Mouse (Mus musculus) forebrain, embryonic 14.5 days (tissue): ENCODE data around the gene Cyp1a1. TPM values are rescaled to one million over a fixed set of nuclear protein-coding genes. Genes with fewer than 3 reads are reported as not detected.
A peak's percentile ranks its signal among the peaks of the same experiment; 100 is the strongest.

ENCODE experiments used
- ATAC-seq: fragments of 200-750 bp; cut with Nextera tagmentation; 2 replicates; pipeline ENCODE4 v1.8.0; 2017; ENCODE audit warnings: mild to moderate bottlenecking, moderate library complexity
- DNase-seq: peaks from one replicate; pipeline ENCODE4 v3.0.0-alpha.2; 2015; ENCODE audit warnings: low spot score
- H3K27ac ChIP-seq: fragments of 300-500 bp; sonication (generic); 2 replicates; pipeline ENCODE4 v1.5.1; 2014; ENCODE audit warnings: low read depth, mild to moderate bottlenecking, control low read depth, low read length, moderate library complexity
- H3K27me3 ChIP-seq: fragments of 300-500 bp; sonication (generic); replicated peaks from 2 replicates; pipeline ENCODE4 v1.6.1; 2014; ENCODE audit warnings: low read length, control low read depth, mixed read lengths; ENCODE audit not compliant: control insufficient read depth, insufficient read depth
- H3K36me3 ChIP-seq: fragments of 300-500 bp; sonication (generic); 2 replicates; pipeline ENCODE4 v1.6.1; 2014; ENCODE audit warnings: low read length, control low read depth; ENCODE audit not compliant: control insufficient read depth, insufficient read depth
- H3K4me1 ChIP-seq: fragments of 300-500 bp; sonication (generic); 2 replicates; pipeline ENCODE4 v1.6.1; 2014; ENCODE audit warnings: antibody characterized with exemption, low read length, control low read depth; ENCODE audit not compliant: control insufficient read depth, insufficient read depth
- H3K4me2 ChIP-seq: fragments of 300-500 bp; sonication (generic); 2 replicates; pipeline ENCODE4 v1.6.1; 2014; ENCODE audit warnings: mild to moderate bottlenecking, control low read depth, low read length
- H3K4me3 ChIP-seq: fragments of 300-500 bp; sonication (generic); 2 replicates; pipeline ENCODE4 v1.5.1; 2014; ENCODE audit warnings: low read depth, low read length, control low read depth
- H3K9ac ChIP-seq: fragments of 300-500 bp; sonication (generic); 2 replicates; pipeline ENCODE4 v1.6.1; 2014; ENCODE audit warnings: mild to moderate bottlenecking, low read length, control low read depth, moderate library complexity
- H3K9me3 ChIP-seq: fragments of 300-500 bp; sonication (generic); replicated peaks from 2 replicates; pipeline ENCODE4 v1.6.1; 2016; ENCODE audit warnings: low read length, control low read depth, mixed read lengths; ENCODE audit not compliant: control insufficient read depth
- WGBS: fragments of 180-500 bp; shearing (Covaris S2); extraction: QIAGEN DNeasy Blood & Tissue Kit; methylation state at CpG from one replicate; pipeline ENCODE4 v1.1.7; 2014; 5-methylcytosine and 5-hydroxymethylcytosine counted together
- polyA plus RNA-seq: library from polyadenylated mRNA; unstranded; fragments of >200 nt; fragmentation: Nextera tagmentation; extraction: Ambion mirVana; gene quantifications from 2 replicates; pipeline ENCODE4 v1.2.1, GENCODE M21; 2014

Gene Cyp1a1
- polyA plus RNA-seq, 1 experiment from 2014 or later = not detected

DNA sequence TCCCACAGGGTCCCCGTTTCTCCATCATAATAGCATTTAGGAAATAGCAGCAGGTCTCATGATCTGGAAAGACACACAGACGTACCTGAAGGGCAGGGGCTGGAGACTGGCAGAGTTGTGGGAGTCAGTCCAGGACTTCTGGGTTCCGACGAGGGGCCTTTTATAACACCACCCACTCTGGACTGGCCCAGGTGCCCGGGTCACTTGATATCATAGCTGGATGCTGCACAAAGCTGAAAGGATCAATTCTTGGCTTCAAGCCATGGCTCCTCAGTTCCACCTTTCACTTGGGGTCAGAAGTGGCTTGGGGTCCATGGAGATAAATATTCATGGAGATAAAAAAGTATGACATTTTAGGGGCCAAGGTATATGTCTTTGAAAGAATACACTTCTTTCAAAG is 4.2 kb upstream of the Cyp1a1 start, which contains the start of gene Cyp1a2:
Cyp1a2 (minus strand) TSS at position 184 of the 400 bp plus-strand sequence.
- H3K4me3 ChIP-seq = no peak within 1 kb of the TSS
- no peaks in the 10 kb centered on the region for H3K4me1 ChIP-seq
- no peaks in the 10 kb centered on the region for H3K9me3 ChIP-seq
- H3K27me3 ChIP-seq = no peaks in the 10 kb centered on the region
- DNase-seq (no peak), ATAC-seq (no peak)
- no peak within 1 kb of the TSS for H3K27ac ChIP-seq
- H3K4me2 ChIP-seq = no peak within 1 kb of the TSS
- 80% methylated on average over 5 of the region's 5 CpGs for WGBS
- no peaks in the 10 kb centered on the region for H3K36me3 ChIP-seq
- H3K9ac ChIP-seq = no peak within 1 kb of the TSS

DNA sequence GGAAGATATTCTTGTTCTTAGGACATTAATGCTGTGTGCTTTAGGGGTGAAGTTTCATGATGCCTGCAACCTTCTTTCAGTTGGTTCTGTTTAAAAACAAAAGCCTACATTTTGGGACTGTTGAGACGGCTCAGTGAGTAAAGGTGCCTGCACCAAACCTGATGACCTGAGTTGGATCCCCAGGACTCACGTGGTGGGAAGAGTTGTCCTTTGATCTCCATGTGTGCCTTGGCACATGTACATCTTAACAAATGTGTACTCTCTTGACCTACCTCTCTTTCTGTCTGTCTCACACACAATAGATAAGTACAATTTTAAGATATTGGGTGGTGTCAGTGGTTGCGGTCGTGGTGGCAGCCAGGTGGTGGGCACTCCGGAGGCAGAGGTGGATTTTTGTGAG is 1.7 kb upstream of the Cyp1a1 start:
- ATAC-seq = no peak
- H3K27me3 ChIP-seq = no peaks in the 10 kb centered on the region
- 89% methylated on average over 5 of the region's 5 CpGs for WGBS

DNA sequence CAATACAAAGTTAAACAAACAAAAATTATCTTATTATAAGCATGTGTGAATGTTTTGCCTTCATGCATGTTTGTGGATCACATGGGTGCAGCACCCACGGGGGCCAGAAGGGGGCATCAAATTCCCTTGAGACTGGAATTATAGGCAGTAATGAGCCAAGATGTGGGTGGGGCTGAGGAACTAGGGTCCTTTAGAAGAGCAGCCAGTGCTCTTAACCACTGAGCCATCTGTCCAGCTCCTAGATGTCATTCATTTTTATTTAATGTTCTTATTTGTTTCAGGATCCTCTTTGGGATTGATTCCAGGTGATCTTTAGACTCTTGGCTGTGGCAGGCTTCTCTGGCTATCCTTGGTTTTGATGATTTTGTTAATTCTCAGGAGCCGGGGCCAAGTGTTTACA is 430 bp downstream of the Cyp1a1 start:
- 52% methylated on average over 2 of the region's 2 CpGs for WGBS
- Histone ChIP-seq H3K4me2 (no peak overlapping the region), H3K4me3 (no peak overlapping the region), H3K27me3 (no peaks in the 10 kb centered on the region), H3K27ac (no peak overlapping the region), H3K9ac (no peak overlapping the region), H3K36me3 (no peaks in the 10 kb centered on the region), H3K9me3 (no peaks in the 10 kb centered on the region), H3K4me1 (no peaks in the 10 kb centered on the region)
- ATAC-seq (no peak), DNase-seq (no peak)

More for the DNA sequence above, 1.7 kb upstream of the Cyp1a1 start:
- no peaks in the 10 kb centered on the region for H3K9me3 ChIP-seq
- H3K4me2 ChIP-seq = no peak overlapping the region
- H3K9ac ChIP-seq = no peak overlapping the region
- H3K27ac ChIP-seq = no peak overlapping the region
- no peak for DNase-seq
- no peak overlapping the region for H3K4me3 ChIP-seq
- H3K4me1 ChIP-seq = no peaks in the 10 kb centered on the region
- H3K36me3 ChIP-seq = no peaks in the 10 kb centered on the region

DNA sequence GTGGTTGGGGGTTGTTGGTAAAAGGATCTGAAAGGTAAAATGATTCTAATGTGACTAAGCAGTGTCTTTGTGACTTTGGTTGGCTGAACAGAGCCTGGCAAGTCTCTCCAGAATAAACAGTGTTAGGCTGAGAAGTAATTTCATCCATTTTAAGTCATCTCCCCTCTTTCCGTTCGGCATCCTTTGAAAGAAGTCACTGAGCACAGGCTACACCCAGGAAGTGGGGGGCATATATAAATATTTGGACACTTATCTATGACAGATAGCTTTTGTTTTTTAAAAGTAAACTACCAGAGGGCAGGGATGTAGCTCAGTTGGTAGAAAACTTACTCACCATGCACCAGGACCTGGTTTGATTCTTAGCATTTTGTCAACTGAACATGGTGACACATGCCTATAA is 878 bp downstream of the Cyp1a1 start:
- Histone ChIP-seq H3K27ac (no peak overlapping the region), H3K36me3 (no peaks in the 10 kb centered on the region), H3K27me3 (0 out of 2 replicates have a peak, but pooled peaks cover under 1% of the 10 kb centered on the region), H3K9me3 (no peaks in the 10 kb centered on the region), H3K9ac (no peak overlapping the region), H3K4me2 (no peak overlapping the region), H3K4me1 (no peaks in the 10 kb centered on the region), H3K4me3 (no peak overlapping the region)
- 89% methylated on average over 2 of the region's 2 CpGs for WGBS
- DNase-seq (no peak), ATAC-seq (no peak)

DNA sequence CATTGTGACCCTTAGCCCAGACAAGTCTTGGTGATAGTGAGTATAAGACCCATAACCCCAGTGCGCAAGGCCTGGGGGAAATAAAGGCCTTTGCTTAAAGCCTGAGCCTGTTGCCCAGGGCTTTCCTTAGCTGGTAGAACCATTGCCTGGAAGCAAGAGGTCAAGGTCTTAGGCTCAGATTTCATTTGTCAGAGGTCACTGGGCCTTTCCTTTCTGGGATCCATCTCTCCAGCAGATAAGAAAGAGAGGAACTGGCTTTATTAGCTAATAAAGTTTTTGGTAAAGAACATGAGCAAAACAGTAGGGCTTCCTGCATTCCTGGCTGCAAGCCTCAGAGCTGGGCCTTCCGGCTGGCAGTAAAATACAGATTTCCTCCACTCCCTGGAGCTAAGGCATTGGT is 6.4 kb downstream of the Cyp1a1 start:
- Histone ChIP-seq H3K27me3 (peaks cover 28% of the 10 kb centered on the region), H3K27ac (no peak overlapping the region), H3K9ac (no peak overlapping the region), H3K4me2 (no peak overlapping the region), H3K4me3 (no peak overlapping the region), H3K4me1 (no peaks in the 10 kb centered on the region), H3K9me3 (no peaks in the 10 kb centered on the region), H3K36me3 (no peaks in the 10 kb centered on the region)
- ATAC-seq = no peak
- DNase-seq = no peak
- 92% methylated on average over 2 of the region's 2 CpGs for WGBS

DNA sequence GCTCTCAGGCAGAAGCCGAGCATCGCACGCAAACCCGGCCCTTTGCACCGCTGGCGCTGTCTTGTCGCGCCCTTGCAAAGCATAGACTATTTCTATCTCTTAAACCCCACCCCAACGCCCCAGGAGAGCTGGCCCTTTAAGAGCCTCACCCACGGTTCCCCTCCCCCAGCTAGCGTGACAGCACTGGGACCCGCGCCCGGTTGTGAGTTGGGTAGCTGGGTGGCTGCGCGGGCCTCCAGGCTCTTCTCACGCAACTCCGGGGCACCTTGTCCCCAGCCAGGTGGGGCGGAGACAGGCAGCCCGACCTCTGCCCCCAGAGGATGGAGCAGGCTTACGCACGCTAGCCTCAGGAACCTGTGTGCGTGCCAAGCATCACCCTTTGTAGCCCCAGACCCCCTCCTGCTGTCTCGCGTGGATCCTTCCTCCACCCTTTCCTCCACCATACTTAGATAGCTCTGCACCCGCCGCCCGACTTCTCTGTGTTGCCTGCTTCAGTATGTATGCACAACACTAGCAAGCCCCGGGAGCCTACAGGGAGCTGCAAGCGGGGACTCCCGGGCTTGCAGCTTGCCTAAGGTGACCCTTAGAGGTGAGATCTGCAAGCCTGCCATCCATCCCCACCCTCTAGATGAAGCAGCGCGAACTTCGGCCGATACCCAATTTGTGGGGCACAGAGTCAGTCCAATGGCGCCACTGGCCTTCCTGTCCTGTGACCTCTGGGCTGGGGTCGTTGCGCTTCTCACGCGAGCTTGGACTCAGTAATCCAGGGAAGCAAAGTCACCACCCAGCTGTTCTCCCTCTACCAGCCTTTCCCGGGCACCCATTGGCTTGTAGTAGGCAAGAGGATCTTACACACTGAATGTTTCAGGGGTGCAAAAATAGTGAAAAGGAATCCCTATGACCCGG is 8.9 kb downstream of the Cyp1a1 start:
- H3K27ac ChIP-seq = no peak overlapping the region
- 1% methylated on average over 40 of the region's 42 CpGs for WGBS
- peak; percentile 77 for ATAC-seq

DNA sequence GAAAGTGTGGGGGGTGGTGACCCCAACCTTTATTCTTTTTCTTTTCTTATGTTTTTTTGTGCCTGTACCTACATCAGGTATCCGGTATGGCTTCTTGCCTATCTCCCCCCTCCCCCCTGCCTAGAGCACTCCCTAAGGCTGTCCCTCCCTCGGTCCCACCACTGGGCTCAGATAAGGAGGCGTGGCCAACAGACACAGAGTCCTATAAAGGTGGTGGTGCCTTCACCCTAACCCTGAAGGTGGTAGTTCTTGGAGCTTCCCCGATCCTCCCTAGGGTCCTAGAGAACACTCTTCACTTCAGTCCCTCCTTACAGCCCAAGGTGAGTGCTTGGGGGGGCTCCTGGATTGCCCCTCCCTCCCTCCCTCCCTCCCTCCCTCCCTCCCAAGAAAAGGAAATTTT is 9.7 kb downstream of the Cyp1a1 start:
- Histone ChIP-seq H3K27ac (no peak overlapping the region), H3K4me1 (no peaks in the 10 kb centered on the region), H3K27me3 (peaks cover 28% of the 10 kb centered on the region), H3K4me3 (no peak overlapping the region), H3K9me3 (no peaks in the 10 kb centered on the region), H3K9ac (no peak overlapping the region), H3K4me2 (no peak overlapping the region), H3K36me3 (no peaks in the 10 kb centered on the region)
- ATAC-seq (no peak), DNase-seq (no peak)
- WGBS = 15% methylated on average over 4 of the region's 4 CpGs

More for the DNA sequence above, 8.9 kb downstream of the Cyp1a1 start:
- Histone ChIP-seq H3K9me3 (no peaks in the 10 kb centered on the region), H3K9ac (peak overlapping the region; percentile 61), H3K27me3 (peaks cover 28% of the 10 kb centered on the region), H3K4me1 (no peaks in the 10 kb centered on the region), H3K4me2 (peak overlapping the region; percentile 72), H3K36me3 (no peaks in the 10 kb centered on the region), H3K4me3 (peak overlapping the region; percentile 39)
- DNase-seq = peak; percentile 78

DNA sequence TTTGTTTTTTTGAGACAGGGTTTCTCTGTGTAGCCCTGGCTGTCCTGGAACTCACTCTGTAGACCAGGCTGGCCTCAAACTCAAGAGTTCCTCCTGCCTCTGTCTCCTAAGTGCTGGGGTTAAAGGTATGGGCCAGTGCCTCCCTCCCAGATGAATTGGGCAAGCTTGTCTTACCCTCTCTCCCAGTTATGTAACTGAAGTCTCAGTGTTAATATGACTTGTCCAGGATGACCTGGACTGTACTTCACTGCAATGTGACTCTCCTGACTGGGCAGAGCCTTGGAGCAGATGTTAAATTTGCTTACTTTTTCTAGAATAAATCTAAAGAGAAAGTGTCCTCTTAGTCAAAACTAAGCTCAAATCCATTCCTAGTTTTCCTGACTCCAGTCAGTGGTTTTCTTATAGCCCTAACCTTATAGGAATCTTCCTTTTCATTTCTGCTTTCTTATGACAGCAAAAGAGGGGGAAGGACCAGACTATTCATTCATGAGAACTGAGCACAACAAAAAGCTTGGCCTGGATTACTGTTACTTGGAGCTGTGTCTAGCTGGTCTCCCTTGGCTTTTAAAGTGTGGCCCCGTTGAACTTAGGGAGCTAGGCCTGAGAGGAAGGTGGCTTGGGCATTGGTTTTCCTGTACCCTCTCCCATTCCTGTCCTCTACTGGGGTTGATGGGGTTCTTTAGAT is 10.9 kb downstream of the Cyp1a1 start:
- no peak overlapping the region for H3K4me3 ChIP-seq
- no peak overlapping the region for H3K4me2 ChIP-seq
- ATAC-seq (no peak), DNase-seq (peak; percentile 64)
- H3K4me1 ChIP-seq = no peaks in the 10 kb centered on the region
- no peak overlapping the region for H3K9ac ChIP-seq
- H3K36me3 ChIP-seq = no peaks in the 10 kb centered on the region
- H3K27me3 ChIP-seq = peaks cover 28% of the 10 kb centered on the region
- H3K9me3 ChIP-seq = no peaks in the 10 kb centered on the region
- no peak overlapping the region for H3K27ac ChIP-seq
- WGBS = 78% methylated on average over 1 of the region's 1 CpGs

DNA sequence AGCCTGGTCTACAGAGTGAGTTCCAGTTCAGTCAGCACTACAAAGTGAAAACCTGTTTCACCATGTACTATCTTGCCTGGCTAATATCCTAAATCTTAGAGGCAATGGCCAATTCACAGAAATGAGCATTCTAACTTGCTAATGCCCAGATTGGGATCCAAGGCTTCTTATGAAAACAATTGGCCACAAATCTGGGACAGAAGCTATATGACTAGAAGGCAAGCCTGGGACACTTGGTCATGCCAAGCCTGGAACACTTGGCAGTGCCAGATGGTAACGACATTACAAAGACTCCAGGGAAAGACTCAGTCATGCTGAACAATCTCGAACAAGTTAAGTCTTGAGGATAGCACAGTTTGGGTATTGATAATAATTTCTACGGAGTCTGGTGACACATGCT is 18.8 kb downstream of the Cyp1a1 start:
- Histone ChIP-seq H3K4me3 (no peak overlapping the region), H3K4me2 (no peak overlapping the region), H3K27ac (no peak overlapping the region), H3K27me3 (no peaks in the 10 kb centered on the region), H3K4me1 (peaks cover 8% of the 10 kb centered on the region), H3K36me3 (0 out of 2 replicates have a peak, but pooled peaks cover 2% of the 10 kb centered on the region), H3K9me3 (no peaks in the 10 kb centered on the region), H3K9ac (no peak overlapping the region)
- no peak for DNase-seq
- no peak for ATAC-seq
- 81% methylated on average over 3 of the region's 3 CpGs for WGBS
